Mouse (Mus musculus) CD4-positive, CD25-positive, alpha-beta regulatory T cell, adult 2 months (primary cell): ENCODE results near the gene Klrb1.
A peak's percentile ranks its signal among the peaks of the same experiment; 100 is the strongest.
"Not testable (repeated sequence)": the region's sequence is repeated elsewhere in the genome, so short reads cannot be mapped to it uniquely, and the experiment has no call there.

Experiments
- DNase-seq: peaks from one replicate; pipeline ENCODE4 v3.0.0-alpha.2; 2012; ENCODE audit warnings: low read depth, low spot score

Klrb1 gene

GRCm38 (mm10) chr6:128722959-128723358, at the start of gene Klrb1:
Gene Klrb1, minus strand, starts transcription at chr6:128723059.
- DNase-seq = no peak

- DNase-seq = no peak
These were observed 46.8 kb upstream of the Klrb1 start for GRCm38 (mm10) chr6:128769481-128770253.

DNA sequence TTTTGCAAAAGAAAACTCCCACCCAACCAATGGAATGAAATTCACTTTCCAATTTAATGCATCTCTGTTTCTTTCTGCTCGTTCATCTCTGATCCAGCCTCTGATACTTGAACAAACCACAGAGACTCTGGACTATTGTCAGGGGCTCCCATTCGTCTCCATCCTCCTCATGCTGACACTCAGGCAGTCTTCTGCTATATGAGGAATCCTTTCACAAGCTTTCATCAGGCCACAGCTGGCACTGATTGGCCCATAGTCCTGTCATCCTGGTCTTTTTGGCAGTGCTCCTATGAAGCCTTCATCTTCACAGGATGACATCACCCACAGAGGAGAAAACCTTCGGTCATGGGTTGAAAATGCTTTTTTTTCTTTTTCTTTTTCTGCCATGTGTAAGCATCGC, 45.2 kb upstream of the Klrb1 start:
- no peak for DNase-seq

DNA sequence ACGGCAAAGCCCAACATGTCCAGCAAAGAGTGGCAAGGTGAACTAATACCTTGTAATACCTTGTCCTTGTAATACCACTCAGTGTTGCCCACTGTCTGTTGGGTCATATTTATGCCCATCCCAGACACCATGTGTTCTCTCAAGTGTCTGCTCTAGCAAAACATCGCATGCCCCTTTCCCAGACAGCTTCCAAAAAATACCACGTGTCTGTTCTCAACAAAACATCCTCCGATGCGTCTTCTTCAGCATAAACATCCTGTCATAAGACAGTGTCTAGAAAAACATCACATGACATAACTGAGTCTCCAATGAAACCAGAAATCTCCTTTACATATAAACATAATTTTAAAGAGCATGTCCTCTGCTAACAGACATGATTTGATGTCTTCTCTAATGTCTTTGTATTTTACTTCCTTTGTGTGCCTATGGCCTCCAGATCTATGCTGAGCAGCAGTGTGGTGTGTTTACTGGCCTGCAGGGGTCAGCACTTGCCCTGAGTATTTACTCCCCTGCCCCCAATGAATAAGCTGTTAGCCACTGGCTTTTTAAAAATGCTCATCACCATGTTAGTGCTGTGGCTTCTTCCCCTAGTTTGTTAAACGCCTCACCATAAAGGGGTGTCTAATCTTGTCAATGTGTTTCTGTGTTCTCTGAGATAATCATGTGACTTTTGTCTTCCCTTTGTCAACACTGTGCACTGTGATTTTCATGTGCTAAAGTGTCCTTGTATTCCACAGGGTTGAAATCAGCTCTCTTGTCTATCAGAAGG, 43.8 kb upstream of the Klrb1 start:
- peak; percentile 84 for DNase-seq

- DNase-seq = peak; percentile 22
These were observed 42.4 kb upstream of the Klrb1 start for GRCm38 (mm10) chr6:128765211-128765610.

- DNase-seq = peak; percentile 52
These were observed 41.7 kb upstream of the Klrb1 start for GRCm38 (mm10) chr6:128764598-128764997.

GRCm38 (mm10) chr6:128763736-128764523, 41.1 kb upstream of the Klrb1 start:
- peak; percentile 95 for DNase-seq

GRCm38 (mm10) chr6:128762892-128763670, 40.2 kb upstream of the Klrb1 start:
- peak; percentile 10 for DNase-seq

DNA sequence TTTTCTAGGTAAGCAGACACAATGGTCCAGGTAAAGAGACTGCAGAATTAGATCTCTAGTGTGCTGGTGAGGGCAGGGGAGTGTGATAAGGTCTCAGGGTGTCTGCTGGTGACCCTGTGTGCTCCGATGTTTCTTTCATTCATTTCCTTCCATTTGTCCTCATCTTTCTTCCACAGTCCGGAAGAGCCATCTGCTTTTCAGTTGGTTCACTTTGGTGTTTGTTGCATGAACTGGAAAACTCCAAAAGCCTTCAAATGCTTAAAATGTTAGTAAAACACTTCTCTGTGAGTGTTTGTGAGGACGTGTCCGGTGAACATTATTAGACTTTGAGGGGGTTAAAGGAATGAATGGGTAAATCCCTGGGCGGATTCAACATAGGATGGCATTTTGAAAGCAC, 38.3 kb upstream of the Klrb1 start:
- DNase-seq = no peak

DNA sequence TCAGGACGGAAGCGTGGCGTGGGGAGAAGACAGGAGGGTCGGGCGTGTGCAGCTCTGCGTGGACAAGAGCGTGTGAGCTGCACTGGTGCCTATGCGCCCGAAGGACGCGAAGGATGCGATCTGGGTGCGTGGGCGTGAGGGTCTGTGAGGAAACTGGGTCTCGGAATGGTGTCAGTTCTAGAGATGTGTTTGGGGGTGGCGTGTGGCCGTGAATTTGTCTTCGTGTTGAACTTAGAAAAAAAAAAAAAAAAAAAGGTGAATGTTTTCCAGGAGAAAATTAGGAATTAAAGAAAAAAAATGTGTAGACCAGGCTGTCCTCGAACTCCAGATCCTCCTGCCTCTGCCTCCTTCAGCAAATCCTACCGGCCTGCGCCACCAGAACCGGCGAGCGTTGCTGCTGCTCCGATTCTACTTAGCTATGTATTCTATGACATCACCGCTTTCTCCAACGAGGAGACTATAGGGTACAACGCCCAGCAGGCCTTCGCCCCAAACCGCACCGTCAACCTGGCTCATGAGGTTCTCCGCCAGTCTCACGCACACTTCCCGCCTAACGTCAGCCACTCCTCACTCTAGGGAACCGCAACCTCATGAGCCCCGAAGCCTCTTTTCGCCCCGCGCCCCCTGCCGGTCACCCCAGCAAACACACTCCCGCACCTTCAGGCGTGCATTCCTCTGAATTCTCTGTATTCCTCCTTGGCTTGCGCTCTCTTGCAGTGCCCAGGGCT, 37.7 kb upstream of the Klrb1 start:
- peak; percentile 92 for DNase-seq

DNA sequence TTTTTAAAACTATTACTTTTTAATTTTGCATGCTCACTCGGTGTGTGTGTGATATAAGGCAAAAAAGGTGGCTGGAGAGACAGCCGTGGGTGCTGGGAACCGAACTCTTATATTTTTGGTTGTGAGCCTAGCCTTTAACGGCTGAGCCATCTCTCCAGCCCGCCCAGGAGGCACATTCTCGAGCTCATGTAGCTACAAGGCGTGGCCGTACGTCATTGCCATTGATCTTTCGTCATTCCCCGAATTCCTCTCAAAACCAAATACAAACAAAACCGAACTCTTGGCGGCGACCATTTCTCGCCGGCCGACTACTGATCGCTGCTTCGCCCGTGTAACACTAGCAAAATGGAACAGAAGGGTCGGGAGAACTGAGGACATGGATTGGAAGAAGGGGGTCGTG, 37.2 kb upstream of the Klrb1 start:
- DNase-seq = peak; percentile 95

DNA sequence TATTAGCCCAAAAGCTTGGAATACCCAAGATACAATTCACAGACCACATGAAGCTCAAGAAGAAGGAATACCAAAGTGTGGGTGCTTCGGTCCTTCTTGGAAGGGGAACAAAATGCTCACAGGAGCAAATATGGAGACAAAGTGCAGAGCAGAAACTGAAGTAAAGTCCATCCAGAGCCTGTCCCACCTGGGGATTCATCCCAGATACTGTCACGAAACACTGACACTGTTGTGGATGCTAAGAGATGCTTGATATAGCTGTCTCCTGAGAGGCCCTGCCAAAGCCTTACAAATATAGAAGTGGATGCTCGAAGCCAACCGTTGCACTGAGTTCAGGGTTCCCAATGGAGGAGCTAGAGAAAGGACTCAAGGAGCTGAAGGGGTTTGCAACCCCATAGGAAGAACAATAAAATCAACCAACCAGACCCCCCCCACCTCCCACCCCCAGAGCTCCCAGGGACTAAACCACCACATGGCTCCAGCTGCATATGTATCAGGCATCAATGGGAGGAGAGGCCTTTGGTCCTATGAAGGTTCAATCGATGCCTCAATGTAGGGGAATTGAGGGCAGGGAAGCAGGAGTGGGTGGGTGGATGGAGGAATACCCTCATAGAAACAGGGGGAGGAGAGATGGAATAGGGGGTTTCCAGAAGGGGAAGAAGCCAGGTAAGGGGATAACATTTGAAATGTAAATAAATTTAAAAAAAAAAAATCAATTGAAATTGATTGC, 36.5 kb upstream of the Klrb1 start:
- peak; percentile 24 for DNase-seq

GRCm38 (mm10) chr6:128755402-128755763, 32.5 kb upstream of the Klrb1 start:
- not testable (repeated sequence) for DNase-seq

- DNase-seq = not testable (repeated sequence)
These were observed 32.0 kb upstream of the Klrb1 start for GRCm38 (mm10) chr6:128754748-128755401.

- peak; percentile 43 for DNase-seq
These were observed 31.4 kb upstream of the Klrb1 start for GRCm38 (mm10) chr6:128754265-128754664.

DNA sequence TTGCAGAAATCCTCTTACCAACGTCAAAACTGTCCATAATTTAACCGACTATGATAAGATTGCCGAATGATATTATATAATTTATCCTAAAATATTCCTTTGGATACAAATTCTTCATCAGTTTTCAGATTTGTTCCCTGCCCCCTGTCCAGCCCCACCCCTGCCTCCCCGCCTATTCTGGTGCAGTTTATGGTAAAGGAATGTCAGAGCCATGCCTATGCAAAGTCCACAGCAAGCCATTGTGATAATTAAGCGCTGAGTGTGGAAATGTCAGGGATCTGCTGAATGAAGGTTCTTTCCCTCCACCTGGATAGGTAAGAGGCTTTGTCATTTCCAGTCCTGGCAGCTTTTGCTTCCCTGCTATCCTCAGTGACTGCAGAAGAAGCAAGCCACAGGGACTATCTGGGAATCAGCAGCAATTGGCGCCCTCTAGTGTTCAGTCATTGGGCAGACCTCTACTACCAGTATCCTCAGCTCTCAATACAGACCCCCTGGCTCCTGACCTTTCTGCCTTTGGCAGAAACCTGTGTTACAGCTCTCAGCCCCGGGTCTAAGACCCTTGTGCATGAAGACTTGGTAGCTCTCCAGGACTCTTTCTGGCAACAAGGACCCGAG, 30.9 kb upstream of the Klrb1 start:
- peak; percentile 71 for DNase-seq

- not testable (repeated sequence) for DNase-seq
These were observed 24.1 kb upstream of the Klrb1 start for GRCm38 (mm10) chr6:128747006-128747405.

GRCm38 (mm10) chr6:128737445-128737844, 14.6 kb upstream of the Klrb1 start:
- DNase-seq = no peak

GRCm38 (mm10) chr6:128736100-128736499, 13.2 kb upstream of the Klrb1 start:
- DNase-seq = peak; percentile 62
